Mouse (Mus musculus) kidney, adult 9 months (tissue): ENCODE results near the gene Mogat1.

Experiments
- DNase-seq: peaks from one replicate; pipeline ENCODE4 v3.0.0; 2022

The Mogat1 gene

DNA sequence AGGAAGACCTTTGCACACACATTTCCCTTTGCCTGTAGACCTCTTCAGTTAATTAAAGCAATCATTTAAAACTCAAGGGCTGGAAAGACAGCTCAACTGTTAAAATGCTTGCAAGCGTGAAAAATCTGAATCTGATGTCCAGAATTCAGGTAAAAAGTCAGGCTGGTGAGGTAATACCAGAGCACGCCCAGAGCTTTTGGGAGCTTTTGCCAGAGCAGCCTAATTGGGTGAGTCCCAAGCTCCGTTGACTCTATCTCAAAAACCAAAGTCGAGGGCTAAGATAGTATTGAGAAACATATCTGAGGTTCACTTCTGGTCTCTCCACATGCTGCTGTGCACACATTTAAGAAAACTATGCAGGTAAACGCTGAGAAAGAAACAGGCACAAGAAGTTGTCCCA is at the start of gene Mogat1:
Mogat1 (plus strand) TSS at position 130 of the 400 bp plus-strand sequence.
- peak; percentile 89 for DNase-seq

GRCm38 (mm10) chr1:78472441-78472840 is 38.4 kb upstream of the Mogat1 start:
- DNase-seq = no peak

GRCm38 (mm10) chr1:78483430-78483829 is 27.4 kb upstream of the Mogat1 start:
- DNase-seq = no peak

GRCm38 (mm10) chr1:78484361-78484760 is 26.4 kb upstream of the Mogat1 start:
- no peak for DNase-seq

GRCm38 (mm10) chr1:78488427-78488751 is 22.4 kb upstream of the Mogat1 start:
- DNase-seq = no peak

DNA sequence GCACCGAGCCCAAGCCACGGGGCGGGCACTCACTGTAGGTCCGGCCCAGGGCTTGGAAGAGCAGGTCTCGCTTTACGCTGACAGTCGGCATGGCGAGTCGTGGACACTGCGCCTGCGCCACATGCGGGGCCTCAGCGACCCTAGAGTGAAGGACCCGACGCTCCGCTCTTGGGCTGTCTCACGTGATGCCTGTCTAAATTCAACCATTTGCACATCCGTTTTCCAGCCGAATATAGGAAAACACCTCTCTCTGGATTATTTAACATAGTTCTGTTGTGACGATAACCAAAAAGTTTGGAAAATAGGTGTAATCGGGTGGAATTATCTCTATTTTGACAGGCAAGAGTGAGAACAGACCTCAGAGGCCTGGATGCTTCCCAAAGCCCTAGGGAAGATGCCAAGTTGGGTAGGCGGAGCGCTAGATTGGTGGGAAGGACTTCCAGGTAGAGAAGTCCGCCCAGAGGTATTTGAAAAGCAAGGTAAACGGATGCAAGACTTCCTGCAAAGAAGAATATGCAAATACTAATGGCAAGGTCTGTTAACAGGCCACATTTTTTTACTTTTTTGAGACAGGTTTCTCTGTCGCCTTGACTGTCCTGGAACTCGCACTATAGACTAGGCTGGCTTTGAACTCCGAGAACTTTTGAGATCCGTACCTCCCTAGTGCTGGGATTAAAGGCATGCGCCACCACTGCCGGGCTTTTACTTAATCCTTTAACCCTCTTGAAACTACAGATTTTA is 21.9 kb upstream of the Mogat1 start, which contains the start of gene Farsb:
Farsb (minus strand) TSS at position 146 of the 741 bp plus-strand sequence.
- DNase-seq = peak; percentile 95

GRCm38 (mm10) chr1:78490143-78490542 is 20.6 kb upstream of the Mogat1 start:
- DNase-seq = no peak

DNA sequence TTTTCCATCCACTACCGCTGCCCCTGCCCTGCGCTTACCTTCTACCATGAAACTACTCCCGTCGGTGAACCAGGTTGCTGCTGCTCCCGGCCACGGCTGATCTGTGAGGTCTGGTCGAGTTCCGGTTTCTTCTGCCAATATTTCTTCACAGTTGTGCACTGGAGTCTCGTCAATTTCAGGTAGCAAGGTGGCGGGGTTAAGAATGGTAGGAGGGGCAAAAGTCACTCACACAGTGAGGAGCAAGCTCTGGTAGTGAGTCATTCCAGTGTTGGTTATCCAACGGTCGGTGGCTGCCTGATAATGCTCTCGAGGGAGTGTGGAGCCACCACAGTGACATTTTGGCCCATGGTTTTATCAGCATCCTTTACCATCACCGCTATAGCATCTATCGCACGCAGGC is 9.8 kb upstream of the Mogat1 start:
- DNase-seq = peak; percentile 77

DNA sequence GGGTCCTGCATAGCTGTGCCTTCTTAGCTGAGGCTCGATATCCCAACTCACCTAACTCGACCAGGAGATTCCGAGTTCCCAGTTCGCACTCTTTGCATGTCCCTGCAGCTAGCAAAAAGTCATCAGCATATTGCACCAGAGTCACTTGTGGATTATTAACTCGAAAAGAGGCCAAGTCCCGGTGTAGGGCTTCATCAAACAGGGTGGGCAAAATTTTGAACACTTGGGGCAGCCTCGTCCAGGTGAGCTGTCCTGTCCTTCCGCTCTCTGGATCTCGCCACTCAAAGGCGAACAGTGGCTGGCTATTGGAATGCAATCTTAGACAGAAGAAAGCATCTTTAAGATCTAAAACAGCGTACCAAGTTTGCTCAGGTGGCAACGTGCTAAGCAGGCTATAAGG is 8.9 kb upstream of the Mogat1 start:
- peak; percentile 78 for DNase-seq

GRCm38 (mm10) chr1:78502527-78502926 is 8.3 kb upstream of the Mogat1 start:
- peak; percentile 94 for DNase-seq

- no peak for DNase-seq
Measured at GRCm38 (mm10) chr1:78507137-78507536, 3.7 kb upstream of the Mogat1 start.

GRCm38 (mm10) chr1:78511621-78512160 is 900 bp downstream of the Mogat1 start, which contains the start of gene BC035947:
Gene BC035947 (minus strand): TSS chr1:78512158.
- peak; percentile 65 for DNase-seq

GRCm38 (mm10) chr1:78512756-78513155 is 2.0 kb downstream of the Mogat1 start:
- no peak for DNase-seq

GRCm38 (mm10) chr1:78518907-78519306 is 8.1 kb downstream of the Mogat1 start:
- no peak for DNase-seq

DNA sequence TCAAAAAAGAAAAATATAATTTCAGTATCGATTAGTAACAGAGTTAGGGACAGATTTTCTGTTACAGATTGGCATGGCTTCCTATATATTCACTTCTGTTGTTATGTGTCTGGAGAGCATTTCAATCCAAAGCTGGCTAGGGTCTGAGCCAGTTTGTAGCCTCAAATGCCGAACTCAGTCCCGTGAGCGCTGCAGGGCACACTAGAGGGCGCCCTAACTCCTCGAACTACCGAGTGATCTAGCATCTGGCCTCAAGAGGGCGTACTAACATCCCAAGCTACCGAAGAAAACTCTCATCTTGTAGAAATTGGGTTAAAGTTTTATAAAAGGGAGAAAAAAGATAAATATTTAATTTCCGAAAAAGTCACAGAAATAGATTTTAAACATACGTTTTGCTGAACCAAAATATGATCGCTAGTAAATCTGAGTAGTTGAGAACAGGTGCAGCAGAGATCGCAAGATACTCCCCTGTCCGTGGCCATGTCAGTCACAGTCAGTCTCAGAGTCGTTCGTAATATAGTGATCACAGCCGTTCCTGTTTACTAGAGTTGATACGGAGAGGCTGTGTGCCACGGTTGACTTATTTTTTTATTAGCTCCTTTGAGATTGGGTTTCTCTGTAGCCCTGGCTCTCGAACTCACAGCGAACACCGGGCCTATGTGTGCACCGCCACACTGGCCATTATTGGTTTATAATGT is 14.5 kb downstream of the Mogat1 start:
- DNase-seq = peak; percentile 82

GRCm38 (mm10) chr1:78528356-78528755 is 17.6 kb downstream of the Mogat1 start:
- DNase-seq = no peak

- no peak for DNase-seq
Measured at GRCm38 (mm10) chr1:78529011-78529410, 18.2 kb downstream of the Mogat1 start.

- no peak for DNase-seq
Measured at GRCm38 (mm10) chr1:78530500-78531215, 19.9 kb downstream of the Mogat1 start.

DNA sequence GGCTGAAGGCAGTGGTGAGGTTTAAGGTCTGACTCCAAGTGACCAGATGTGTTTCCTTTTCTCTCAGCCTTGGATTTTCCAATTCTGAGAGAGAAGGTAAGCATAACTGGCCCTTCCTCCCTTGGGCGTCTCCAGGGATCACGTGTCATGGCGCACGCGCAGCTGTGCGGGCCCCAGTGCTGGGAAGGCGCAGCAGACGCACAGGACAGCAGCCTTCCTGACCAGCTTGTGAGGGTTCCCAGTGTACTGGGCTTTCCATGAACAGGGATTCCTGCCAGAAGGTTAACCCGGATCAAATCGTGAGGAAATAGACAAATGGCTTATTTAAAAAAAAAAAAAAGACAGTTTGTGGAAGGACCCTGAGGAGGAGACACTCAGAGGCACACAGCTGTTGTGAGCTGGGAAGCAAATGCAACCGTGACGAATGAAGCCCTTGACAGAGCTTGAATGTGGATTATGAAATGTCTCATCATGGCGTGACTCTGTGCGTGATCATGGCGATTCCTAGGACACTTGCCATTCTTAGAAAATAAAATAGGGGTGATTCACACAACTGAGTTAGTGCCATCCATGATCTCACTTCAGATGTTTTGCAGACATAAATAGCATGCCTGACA is 21.5 kb downstream of the Mogat1 start:
- no peak for DNase-seq

GRCm38 (mm10) chr1:78534428-78535150 is 23.8 kb downstream of the Mogat1 start:
- no peak for DNase-seq

DNA sequence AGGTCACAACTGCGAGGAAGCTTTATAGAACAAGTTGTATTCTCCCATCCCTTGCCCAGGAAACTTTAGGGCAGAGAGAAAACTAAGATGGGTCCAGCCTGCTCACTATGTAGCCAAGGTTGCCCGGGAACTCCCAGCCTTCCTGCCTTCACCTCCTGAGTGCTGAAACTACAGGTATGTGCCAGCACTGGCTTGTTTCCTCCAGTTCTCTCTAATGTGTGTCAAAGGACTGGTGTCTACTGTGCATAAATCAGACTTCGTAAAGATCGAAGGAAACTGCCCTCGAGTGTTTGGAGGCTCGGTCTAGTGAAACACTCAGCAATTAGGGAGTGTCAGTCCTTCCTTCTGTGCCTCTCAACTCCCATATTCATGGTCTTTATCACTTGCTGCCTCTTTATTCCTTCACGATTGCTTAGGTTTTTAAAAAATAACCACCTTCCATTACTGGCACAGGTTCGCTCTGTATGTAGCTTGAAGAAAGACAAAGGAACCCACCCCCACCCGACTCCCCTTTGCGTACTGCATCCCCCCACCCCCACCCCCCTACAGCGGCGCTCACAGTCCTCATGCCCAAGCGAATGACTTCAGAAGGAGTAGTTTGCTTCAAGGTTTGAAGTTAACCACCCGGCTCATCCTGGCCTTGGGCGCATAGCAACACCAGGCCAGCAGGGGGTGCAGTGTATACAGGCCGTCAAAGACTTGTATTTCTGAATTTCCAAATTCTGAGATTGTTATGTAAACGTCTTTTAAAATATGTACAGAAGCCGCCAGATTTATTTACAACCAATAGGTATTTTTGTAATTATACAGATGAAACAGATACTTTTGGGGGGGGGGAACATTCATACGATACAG is 25.7 kb downstream of the Mogat1 start:
- peak; percentile 80 for DNase-seq
